Mouse (Mus musculus) limb, embryonic 14.5 days (tissue): ENCODE measurements at regions not wholly inside any gene's neighbourhood (a gene's known extent, or its start where the extent isn't known, plus 50 kb on each side); places are given as distances from the start of the nearest gene placed in this dataset.

Experiments used
- ATAC-seq: fragments of 200-750 bp; cut with Nextera tagmentation; 2 replicates; pipeline ENCODE4 v1.8.0; 2017; ENCODE audit warnings: low read depth, moderate number of reproducible peaks, moderate TSS enrichment; ENCODE audit not compliant: low FRiP score
- DNase-seq: peaks from one replicate; pipeline ENCODE4 v3.0.0-alpha.2; 2015; ENCODE audit warnings: low spot score
- H3K27ac ChIP-seq: fragments of 300-500 bp; sonication (generic); replicated peaks from 2 replicates; pipeline ENCODE4 v1.5.1; 2014; ENCODE audit warnings: low read depth, mild to moderate bottlenecking, low read length, moderate library complexity, mixed read lengths
- H3K27me3 ChIP-seq: fragments of 300-500 bp; sonication (generic); 2 replicates; pipeline ENCODE4 v1.6.1; 2014; ENCODE audit warnings: low read length, mixed read lengths; ENCODE audit not compliant: control insufficient read depth, insufficient read depth
- H3K36me3 ChIP-seq: fragments of 300-500 bp; sonication (generic); 2 replicates; pipeline ENCODE4 v1.6.1; 2014; ENCODE audit warnings: mild to moderate bottlenecking, low read length, moderate library complexity, mixed read lengths; ENCODE audit not compliant: control insufficient read depth, insufficient read depth
- H3K4me1 ChIP-seq: fragments of 300-500 bp; sonication (generic); 2 replicates; pipeline ENCODE4 v1.6.1; 2014; ENCODE audit warnings: antibody characterized with exemption, low read length, mixed read lengths; ENCODE audit not compliant: control insufficient read depth, insufficient read depth
- H3K4me2 ChIP-seq: fragments of 300-500 bp; sonication (generic); replicated peaks from 2 replicates; pipeline ENCODE4 v1.6.1; 2014; ENCODE audit warnings: low read depth, mild to moderate bottlenecking, low read length, moderate library complexity; ENCODE audit not compliant: severe bottlenecking
- H3K4me3 ChIP-seq: fragments of 300-500 bp; sonication (generic); replicated peaks from 2 replicates; pipeline ENCODE4 v1.5.1; 2014; ENCODE audit warnings: low read length
- H3K9ac ChIP-seq: fragments of 300-500 bp; sonication (generic); 2 replicates; pipeline ENCODE4 v1.6.1; 2014; ENCODE audit warnings: mild to moderate bottlenecking, low read depth, low read length, moderate library complexity; ENCODE audit not compliant: severe bottlenecking
- H3K9me3 ChIP-seq: fragments of 300-500 bp; sonication (generic); 2 replicates; pipeline ENCODE4 v1.6.1; 2016; ENCODE audit warnings: low read length; ENCODE audit not compliant: control insufficient read depth
- POLR2A ChIP-seq: fragments of 200-500 bp; IDR thresholded peaks from 2 replicates; pipeline ENCODE4 v1.8.0; 2012; ENCODE audit warnings: inconsistent platforms, mild to moderate bottlenecking, moderate library complexity, borderline replicate concordance; ENCODE audit not compliant: insufficient read depth, insufficient read length; ENCODE audit errors: extremely low read depth
- WGBS: fragments of 180-500 bp; shearing (Covaris S2); extraction: QIAGEN DNeasy Blood & Tissue Kit; methylation state at CpG from one replicate; pipeline ENCODE4 v1.1.7; 2014; 5-methylcytosine and 5-hydroxymethylcytosine counted together

- DNase-seq (peak; percentile 54), ATAC-seq (no peak)
- Histone ChIP-seq H3K9me3 (no peaks in the 10 kb centered on the region), H3K27ac (no peak overlapping the region), H3K4me1 (no peaks in the 10 kb centered on the region), H3K36me3 (no peaks in the 10 kb centered on the region), H3K27me3 (no peaks in the 10 kb centered on the region), H3K9ac (no peak overlapping the region), H3K4me2 (no peak overlapping the region), H3K4me3 (no peak overlapping the region)
- TF ChIP-seq POLR2A, result no peak
Observed at GRCm38 (mm10) chr14:96954462-96954861, 435.6 kb upstream of the Klhl1 start.

GRCm38 (mm10) chr14:96908737-96909136, 389.8 kb upstream of the Klhl1 start:
- DNase-seq (peak; percentile 83), ATAC-seq (no peak)
- Histone ChIP-seq H3K9me3 (no peaks in the 10 kb centered on the region), H3K4me1 (no peaks in the 10 kb centered on the region), H3K27me3 (no peaks in the 10 kb centered on the region), H3K9ac (no peak overlapping the region), H3K36me3 (no peaks in the 10 kb centered on the region), H3K4me2 (no peak overlapping the region), H3K27ac (no peak overlapping the region), H3K4me3 (no peak overlapping the region)
- no peak for TF ChIP-seq POLR2A
- WGBS, result 12% methylated on average over 2 of the region's 2 CpGs

- no peaks in the 10 kb centered on the region for H3K27me3 ChIP-seq
- DNase-seq (no peak), ATAC-seq (no peak)
- no peak overlapping the region for H3K27ac ChIP-seq
- H3K4me1 ChIP-seq, result no peaks in the 10 kb centered on the region
- no peak overlapping the region for H3K4me2 ChIP-seq
- H3K9me3 ChIP-seq, result no peaks in the 10 kb centered on the region
- TF ChIP-seq POLR2A, result no peak
- H3K4me3 ChIP-seq, result no peak overlapping the region
- 85% methylated on average over 3 of the region's 3 CpGs for WGBS
- H3K9ac ChIP-seq, result no peak overlapping the region
- H3K36me3 ChIP-seq, result no peaks in the 10 kb centered on the region
Observed at GRCm38 (mm10) chr14:96879701-96880100, 360.8 kb upstream of the Klhl1 start.

DNA sequence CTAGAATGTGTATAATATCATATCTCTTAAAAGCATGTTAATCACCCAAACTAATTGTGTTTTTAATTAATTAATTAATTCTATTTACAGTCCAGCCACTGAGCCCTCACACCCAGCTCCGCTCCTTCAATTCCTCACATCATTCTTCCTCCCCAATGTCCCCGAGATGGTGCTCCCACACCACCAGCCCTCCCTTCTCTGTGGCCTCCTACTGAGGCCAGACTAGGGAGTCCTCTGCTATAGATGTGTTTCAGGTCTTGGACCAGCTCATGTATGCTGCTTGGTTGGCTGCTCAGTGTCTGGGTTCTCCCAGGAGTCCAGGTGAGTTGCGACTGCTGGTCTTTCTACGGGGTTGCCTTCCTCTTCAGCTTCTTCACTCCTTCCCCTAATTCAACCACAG, 353.1 kb upstream of the Klhl1 start:
- 80% methylated on average over 4 of the region's 4 CpGs for whole genome bisulfite sequencing
- no peaks in the 10 kb centered on the region for H3K9me3 ChIP-seq
- no peak for ATAC-seq

GRCm38 (mm10) chr14:96838910-96839309, 320.0 kb upstream of the Klhl1 start:
- H3K9me3 ChIP-seq, result no peaks in the 10 kb centered on the region
- no peak overlapping the region for H3K4me3 ChIP-seq
- H3K27me3 ChIP-seq, result no peaks in the 10 kb centered on the region
- no peak for TF ChIP-seq POLR2A
- H3K4me2 ChIP-seq, result no peak overlapping the region
- no peak overlapping the region for H3K9ac ChIP-seq
- ATAC-seq, result no peak
- H3K36me3 ChIP-seq, result no peaks in the 10 kb centered on the region
- peaks cover under 1% of the 10 kb centered on the region; the same call in 1 of the 2 replicates for H3K4me1 ChIP-seq
- no peak for DNase-seq
- H3K27ac ChIP-seq, result no peak overlapping the region
- WGBS, result 80% methylated on average over 2 of the region's 2 CpGs

More for the DNA sequence above, 353.1 kb upstream of the Klhl1 start:
- TF ChIP-seq POLR2A, result no peak
- Histone ChIP-seq H3K27ac (no peak overlapping the region), H3K4me2 (no peak overlapping the region), H3K9ac (no peak overlapping the region), H3K4me1 (no peaks in the 10 kb centered on the region), H3K27me3 (no peaks in the 10 kb centered on the region), H3K36me3 (no peaks in the 10 kb centered on the region), H3K4me3 (no peak overlapping the region)
- no peak for DNase-seq

GRCm38 (mm10) chr14:96825083-96825482, 306.2 kb upstream of the Klhl1 start:
- H3K27me3 ChIP-seq, result no peaks in the 10 kb centered on the region
- H3K9ac ChIP-seq, result no peak overlapping the region
- H3K4me3 ChIP-seq, result no peak overlapping the region
- H3K27ac ChIP-seq, result no peak overlapping the region
- no peak for DNase-seq
- no peak overlapping the region for H3K4me2 ChIP-seq
- WGBS, result 83% methylated on average over 1 of the region's 1 CpGs
- H3K4me1 ChIP-seq, result no peaks in the 10 kb centered on the region
- no peaks in the 10 kb centered on the region for H3K9me3 ChIP-seq
- no peaks in the 10 kb centered on the region for H3K36me3 ChIP-seq
- TF ChIP-seq POLR2A, result no peak
- no peak for ATAC-seq
